Mouse (Mus musculus): ENCODE results near the gene Aipl1.

- TF ChIP-seq POLR2A (IDR thresholded peaks at IDR 0.05; ENCODE audit: low read depth, low read length) (no peak), CTCF (conservative IDR thresholded peaks at IDR 0.05; ENCODE audit: insufficient read depth, insufficient read length, low read depth, low read length) (no peak)
Observed at GRCm38 (mm10) chr11:71984093-71984492, 53.2 kb downstream of the Aipl1 start.
